Mouse (Mus musculus) naive thymus-derived CD4-positive, alpha-beta T cell, adult 2 months (primary cell): ENCODE measurements around the gene Pcnx.

Experiments
- DNase-seq: peaks from one replicate; pipeline ENCODE4 v3.0.0-alpha.2; 2011; ENCODE audit warnings: low read depth

Gene Pcnx

GRCm38 (mm10) chr12:81855031-81855430 is 4.8 kb upstream of the Pcnx start:
- DNase-seq, result no peak

- DNase-seq, result no peak
Observed at GRCm38 (mm10) chr12:81856696-81857095, 3.1 kb upstream of the Pcnx start.

- no peak for DNase-seq
Observed at GRCm38 (mm10) chr12:81857251-81857650, 2.6 kb upstream of the Pcnx start.

- no peak for DNase-seq
Observed at GRCm38 (mm10) chr12:81857978-81858569, 1.7 kb upstream of the Pcnx start.

- DNase-seq, result peak; percentile 78
Observed at GRCm38 (mm10) chr12:81860308-81861181, 722 bp downstream of the Pcnx start.

GRCm38 (mm10) chr12:81861199-81862085 is 1.6 kb downstream of the Pcnx start:
- peak; percentile 36 for DNase-seq

- DNase-seq, result no peak
Observed at GRCm38 (mm10) chr12:81862351-81862802, 2.6 kb downstream of the Pcnx start.

- DNase-seq, result no peak
Observed at GRCm38 (mm10) chr12:81863949-81864348, 4.1 kb downstream of the Pcnx start.

GRCm38 (mm10) chr12:81865183-81865582 is 5.4 kb downstream of the Pcnx start:
- DNase-seq, result no peak

- no peak for DNase-seq
Observed at GRCm38 (mm10) chr12:81867316-81867715, 7.5 kb downstream of the Pcnx start.

- no peak for DNase-seq
Observed at GRCm38 (mm10) chr12:81869205-81869940, 9.6 kb downstream of the Pcnx start.

GRCm38 (mm10) chr12:81873345-81873744 is 13.5 kb downstream of the Pcnx start:
- DNase-seq, result no peak

GRCm38 (mm10) chr12:81880161-81880560 is 20.3 kb downstream of the Pcnx start:
- no peak for DNase-seq

- no peak for DNase-seq
Observed at GRCm38 (mm10) chr12:81883255-81884106, 23.7 kb downstream of the Pcnx start.

GRCm38 (mm10) chr12:81884107-81884398 is 24.2 kb downstream of the Pcnx start:
- no peak for DNase-seq

GRCm38 (mm10) chr12:81884983-81885382 is 25.2 kb downstream of the Pcnx start:
- no peak for DNase-seq

- DNase-seq, result no peak
Observed at GRCm38 (mm10) chr12:81885982-81886381, 26.2 kb downstream of the Pcnx start.

GRCm38 (mm10) chr12:81888954-81889353 is 29.1 kb downstream of the Pcnx start:
- no peak for DNase-seq

GRCm38 (mm10) chr12:81891946-81892345 is 32.1 kb downstream of the Pcnx start:
- no peak for DNase-seq

- DNase-seq, result no peak
Observed at GRCm38 (mm10) chr12:81894311-81894710, 34.5 kb downstream of the Pcnx start.

GRCm38 (mm10) chr12:81895986-81896385 is 36.2 kb downstream of the Pcnx start:
- no peak for DNase-seq
